Mouse (Mus musculus) C2C12 (cell line): ENCODE results near the gene Mb.

ENCODE experiments used
- CTCF ChIP-seq: IDR thresholded peaks from one replicate; pipeline ENCODE4 v1.5.1; 2011; ENCODE audit not compliant: control insufficient read depth, insufficient read depth, insufficient read length
- MAX ChIP-seq: IDR thresholded peaks from one replicate; pipeline ENCODE4 v1.6.1; 2011; ENCODE audit warnings: mild to moderate bottlenecking, control low read depth
- MYOD1 ChIP-seq: IDR thresholded peaks from one replicate; pipeline ENCODE4 v1.6.1; 2011; ENCODE audit warnings: low read depth; ENCODE audit not compliant: control insufficient read depth, insufficient read length
- USF1 ChIP-seq: IDR thresholded peaks from one replicate; pipeline ENCODE4 v1.6.1; 2011; ENCODE audit warnings: low read depth, mild to moderate bottlenecking, control low read depth, moderate library complexity

- TF ChIP-seq MYOD1: peak; percentile 70
- TF ChIP-seq CTCF: no peak
- no peak for TF ChIP-seq MAX
- TF ChIP-seq USF1: no peak
These were observed 73.9 kb downstream of the Mb start for GRCm38 (mm10) chr15:76976619-76977018.
